Mouse (Mus musculus) monocyte, adult 5-6 weeks (primary cell): ENCODE measurements around the gene Gm11011. TPM values are rescaled to one million over a fixed set of nuclear protein-coding genes. Genes with fewer than 3 reads are reported as not detected.
"Not testable (repeated sequence)": the region's sequence is repeated elsewhere in the genome, so short reads cannot be mapped to it uniquely, and the experiment has no call there.

Source experiments
- ATAC-seq: fragments of 153-309, 156-312 bp; replicated peaks from 2 replicates; pipeline ENCODE4 v1.8.0; 2017; ENCODE audit warnings: mild to moderate bottlenecking; ENCODE audit not compliant: low TSS enrichment, insufficient number of reproducible peaks, severe bottlenecking, poor library complexity, low FRiP score
- total RNA-seq: library from RNA; stranded (forward); fragments of 200-1000, 200-491, 200-594 nt; gene quantifications from 3 replicates; pipeline ENCODE4 v1.2.3, GENCODE M21; 2017

Gm11011 gene
- total RNA-seq, result not detected in 3 replicates

GRCm38 (mm10) chr2:169587645-169588044 lies at the start of gene Gm11011:
Gene Gm11011 (minus strand): TSS chr2:169587745.
- ATAC-seq, result not testable (repeated sequence)

GRCm38 (mm10) chr2:169636414-169636813 lies 48.9 kb upstream of the Gm11011 start:
- no peak for ATAC-seq

GRCm38 (mm10) chr2:169635428-169635827 lies 47.9 kb upstream of the Gm11011 start:
- ATAC-seq, result no peak

GRCm38 (mm10) chr2:169634619-169635382 lies 47.3 kb upstream of the Gm11011 start:
- no peak for ATAC-seq

GRCm38 (mm10) chr2:169633491-169634289 lies 46.1 kb upstream of the Gm11011 start:
- no peak for ATAC-seq

- no peak for ATAC-seq
These were observed 45.0 kb upstream of the Gm11011 start, which contains the start of gene Tshz2 for GRCm38 (mm10) chr2:169632338-169633151. Gene Tshz2 (plus strand): TSS chr2:169633013.

- no peak for ATAC-seq
These were observed 42.5 kb upstream of the Gm11011 start for GRCm38 (mm10) chr2:169630070-169630469.

GRCm38 (mm10) chr2:169621201-169621710 lies 33.7 kb upstream of the Gm11011 start:
- ATAC-seq, result no peak

GRCm38 (mm10) chr2:169615998-169616397 lies 28.5 kb upstream of the Gm11011 start:
- ATAC-seq, result no peak

- ATAC-seq, result no peak
These were observed 27.1 kb upstream of the Gm11011 start for GRCm38 (mm10) chr2:169614683-169615082.

- ATAC-seq, result no peak
These were observed 24.0 kb upstream of the Gm11011 start for GRCm38 (mm10) chr2:169611557-169611956.

GRCm38 (mm10) chr2:169610882-169611281 lies 23.3 kb upstream of the Gm11011 start:
- ATAC-seq, result no peak

GRCm38 (mm10) chr2:169609956-169610355 lies 22.4 kb upstream of the Gm11011 start:
- no peak for ATAC-seq

- no peak for ATAC-seq
These were observed 20.2 kb upstream of the Gm11011 start for GRCm38 (mm10) chr2:169607787-169608186.

GRCm38 (mm10) chr2:169606901-169607678 lies 19.5 kb upstream of the Gm11011 start:
- no peak for ATAC-seq

GRCm38 (mm10) chr2:169600163-169600562 lies 12.6 kb upstream of the Gm11011 start:
- ATAC-seq, result no peak

- ATAC-seq, result no peak
These were observed 12.0 kb upstream of the Gm11011 start for GRCm38 (mm10) chr2:169599591-169599990.

- ATAC-seq, result no peak
These were observed 10.4 kb upstream of the Gm11011 start for GRCm38 (mm10) chr2:169597971-169598370.
